Mouse (Mus musculus): ENCODE measurements around the gene Olfm4.

DNA sequence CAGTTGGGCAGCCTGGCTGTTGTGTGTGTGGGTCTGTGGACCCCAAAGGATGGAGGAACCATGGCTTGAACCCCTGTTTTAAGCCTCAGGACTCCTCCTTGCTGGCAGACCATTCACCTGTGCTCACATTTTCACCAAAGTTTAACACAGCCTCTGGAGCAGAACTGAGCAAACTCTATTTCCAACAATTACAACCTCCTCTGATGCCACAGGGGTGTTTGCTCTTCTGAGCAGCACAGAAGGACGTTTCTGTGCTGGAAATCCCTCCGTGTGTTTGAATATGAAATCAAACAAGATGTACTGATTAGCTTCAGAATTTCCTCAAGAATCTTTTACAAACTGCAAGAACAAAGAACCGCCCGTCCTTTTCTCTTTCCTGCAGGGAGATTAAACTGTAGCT is 5.9 kb downstream of the Olfm4 start:
- TF ChIP-seq CTCF (IDR thresholded peaks at IDR 0.05; ENCODE audit: low read depth, low read length) (no peak), POLR2A (IDR thresholded peaks at IDR 0.05; ENCODE audit: borderline replicate concordance, low read depth, low read length) (no peak)
